Mouse (Mus musculus) small intestine, adult 2 months (tissue): ENCODE results near the gene Sfrp4.

Experiments
- CTCF ChIP-seq: fragments of 200-500 bp; IDR thresholded peaks from 2 replicates; pipeline ENCODE4 v1.5.1; 2012; ENCODE audit warnings: low read depth, mild to moderate bottlenecking, control low read depth, inconsistent platforms, low read length, moderate library complexity, mixed read lengths; ENCODE audit not compliant: insufficient replicate concordance, insufficient read length; ENCODE audit errors: extremely low read depth
- POLR2A ChIP-seq: fragments of 200-500 bp; IDR thresholded peaks from 2 replicates; pipeline ENCODE4 v1.6.1; 2012; ENCODE audit warnings: low read depth, mild to moderate bottlenecking, control low read depth, inconsistent platforms, low read length, moderate library complexity

- TF ChIP-seq POLR2A (no peak), CTCF (no peak)
Observed at GRCm38 (mm10) chr13:19630768-19631709, 8.1 kb downstream of the Sfrp4 start.
